Mouse (Mus musculus) mouse trophoblast stem cell (cell line): ENCODE results near the gene Rcc2.

Source experiments
- in situ Hi-C, 2 experiments: fragments of 300-500 bp; cut with MseI, MboI; formaldehyde crosslinking; loops; 2 replicates in 1 of 2; 3 replicates in 1 of 2; pipeline ENCODE4 v1.15.1; 2025

Rcc2 gene

GRCm38 (mm10) chr4:140700269-140701018 is at the start of gene Rcc2:
TSS of gene Rcc2 (plus strand) at chr4:140700541.
- in situ Hi-C loops: no loop called here

- in situ Hi-C loops: no loop called here
These were observed 46.3 kb upstream of the Rcc2 start for GRCm38 (mm10) chr4:140653835-140654583.

- in situ Hi-C loops: no loop called here
These were observed 45.5 kb upstream of the Rcc2 start for GRCm38 (mm10) chr4:140654798-140655197.

- in situ Hi-C loops: no loop called here
These were observed 43.8 kb upstream of the Rcc2 start for GRCm38 (mm10) chr4:140656529-140656928.

- in situ Hi-C loops: no loop called here
These were observed 42.4 kb upstream of the Rcc2 start for GRCm38 (mm10) chr4:140657681-140658575.

GRCm38 (mm10) chr4:140661406-140662022 is 38.8 kb upstream of the Rcc2 start:
- in situ Hi-C loops: no loop called here

- in situ Hi-C loops: no loop called here
These were observed 37.9 kb upstream of the Rcc2 start for GRCm38 (mm10) chr4:140662453-140662852.

GRCm38 (mm10) chr4:140662882-140663585 is 37.3 kb upstream of the Rcc2 start:
- in situ Hi-C loops: no loop called here

- in situ Hi-C loops: no loop called here
These were observed 35.3 kb upstream of the Rcc2 start for GRCm38 (mm10) chr4:140665053-140665452.

- in situ Hi-C loops: no loop called here
These were observed 34.6 kb upstream of the Rcc2 start, which contains the start of gene Arhgef10l for GRCm38 (mm10) chr4:140665760-140666159. TSS of gene Arhgef10l (minus strand) at chr4:140666012.

- in situ Hi-C loops: no loop called here
These were observed 32.5 kb upstream of the Rcc2 start for GRCm38 (mm10) chr4:140667802-140668201.

GRCm38 (mm10) chr4:140673527-140674264 is 26.6 kb upstream of the Rcc2 start:
- in situ Hi-C loops: no loop called here

GRCm38 (mm10) chr4:140674345-140674926 is 25.9 kb upstream of the Rcc2 start:
- in situ Hi-C loops: no loop called here

GRCm38 (mm10) chr4:140679038-140679437 is 21.3 kb upstream of the Rcc2 start:
- in situ Hi-C loops: loop anchor here (5.0 kb wide), 1 partner anchor 87 kb away; no protein-coding TSS in a partner anchor

- in situ Hi-C loops: loop anchor here (5.0 kb wide), 1 partner anchor 88 kb away; no protein-coding TSS in a partner anchor
These were observed 20.5 kb upstream of the Rcc2 start for GRCm38 (mm10) chr4:140679723-140680380.

GRCm38 (mm10) chr4:140680731-140681397 is 19.5 kb upstream of the Rcc2 start:
- in situ Hi-C loops: no loop called here

- in situ Hi-C loops: no loop called here
These were observed 16.7 kb upstream of the Rcc2 start for GRCm38 (mm10) chr4:140683608-140684007.

- in situ Hi-C loops: no loop called here
These were observed 16.0 kb upstream of the Rcc2 start for GRCm38 (mm10) chr4:140684141-140684871.
